Mouse (Mus musculus) olfactory bulb, adult 2 months (tissue): ENCODE data around the gene Cryba4.

Experiments
- CTCF ChIP-seq: fragments of 200-500 bp; IDR thresholded peaks from 2 replicates; pipeline ENCODE4 v1.5.1; 2012; ENCODE audit warnings: low read depth, mild to moderate bottlenecking, low read length, moderate library complexity; ENCODE audit not compliant: insufficient read depth
- POLR2A ChIP-seq: fragments of 200-500 bp; IDR thresholded peaks from 2 replicates; pipeline ENCODE4 v1.6.1; 2012; ENCODE audit warnings: mild to moderate bottlenecking, low read depth, low read length, moderate library complexity; ENCODE audit not compliant: insufficient read depth

- TF ChIP-seq POLR2A (no peak), CTCF (no peak)
Observed at GRCm38 (mm10) chr5:112289236-112289635, 36.9 kb upstream of the Cryba4 start.
